Mouse (Mus musculus) activated CD4-positive, CD25-positive, alpha-beta regulatory T cell, adult 9 weeks (primary cell): ENCODE results near the gene Magea8. TPM values are rescaled to one million over a fixed set of nuclear protein-coding genes. Genes with fewer than 3 reads are reported as not detected.

ENCODE experiments used
- polyA plus RNA-seq: library from polyadenylated mRNA; unstranded; fragments of 100-300 nt; shearing (Covaris generic); gene quantifications from one replicate; pipeline ENCODE4 v1.2.1, GENCODE M21; 2017

The Magea8 gene
- not detected for polyA plus RNA-seq

DNA sequence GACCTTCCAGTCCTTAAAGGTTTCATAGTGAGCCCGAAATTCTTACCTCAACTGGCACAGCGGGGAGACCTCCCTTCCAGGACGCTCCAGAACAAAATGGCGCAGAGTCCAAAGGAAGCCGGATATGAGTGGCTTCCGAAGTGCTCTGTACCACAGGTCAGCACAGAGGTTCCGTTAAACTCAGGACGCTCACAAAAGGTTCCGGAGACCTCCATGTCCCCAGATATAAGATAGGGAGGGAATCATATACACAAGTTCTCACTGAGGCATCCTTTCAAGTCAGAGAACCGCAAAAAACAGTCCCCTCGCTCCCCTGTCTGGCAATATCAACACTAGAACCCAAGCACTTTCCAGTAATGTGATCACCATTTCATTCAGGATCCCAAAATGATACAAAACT is at the start of gene Magea8:
Magea8 (minus strand) TSS at position 101 of the 400 bp plus-strand sequence.

DNA sequence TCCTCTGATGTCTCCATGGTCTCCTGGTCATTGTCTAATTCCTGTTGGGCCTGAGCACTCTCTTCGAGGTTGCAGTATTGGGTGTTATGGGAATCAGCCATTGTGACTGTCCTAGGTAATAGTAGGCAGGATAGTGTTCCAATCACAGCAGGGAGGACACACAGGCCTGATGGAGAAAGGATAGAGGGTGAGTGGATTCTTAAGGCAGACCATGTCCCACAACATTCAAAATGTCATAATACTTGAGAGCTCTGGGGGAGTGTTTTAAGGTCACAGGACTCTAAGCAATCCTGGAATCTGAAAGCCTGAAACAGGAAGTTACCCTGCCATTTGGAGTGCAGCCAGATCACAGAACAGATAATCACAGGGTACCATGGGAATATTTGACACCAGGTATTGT is 46.2 kb downstream of the Magea8 start, which contains the start of gene Magea3:
Magea3 (minus strand) TSS at position 101 of the 400 bp plus-strand sequence.

DNA sequence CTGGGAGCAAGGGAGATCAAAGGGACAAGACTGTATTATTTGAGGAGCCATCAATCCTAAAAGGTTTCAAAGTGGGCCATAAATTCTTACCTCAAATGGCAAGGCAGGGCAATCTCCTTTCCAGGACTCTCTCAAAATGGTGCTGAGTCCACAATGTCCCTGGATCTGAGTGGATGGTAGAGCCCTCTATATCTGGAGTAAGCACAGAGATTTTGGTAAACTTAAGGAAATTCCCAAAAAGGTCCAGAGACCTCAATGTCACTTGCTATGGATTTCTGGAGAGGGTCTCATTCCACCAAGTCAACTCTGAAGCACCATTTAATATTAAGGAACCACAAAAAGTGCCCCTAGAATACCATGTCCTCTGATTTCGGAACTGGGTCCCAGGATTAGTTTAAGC is 59.8 kb downstream of the Magea8 start, which contains the start of gene Magea6:
Magea6 (minus strand) TSS at position 101 of the 400 bp plus-strand sequence.

Other genes starting within 250 kb of the Magea8 start
- not detected for gene Cldn34b1, start 105.6 kb downstream of the Magea8 start, polyA plus RNA-seq
- gene Magea6, start 59.9 kb downstream of the Magea8 start, polyA plus RNA-seq, result not detected
- gene Magea3, start 46.3 kb downstream of the Magea8 start, polyA plus RNA-seq, result not detected
- not detected for gene Magea5, start 67.3 kb upstream of the Magea8 start, polyA plus RNA-seq
- not detected for gene Magea1, start 93.9 kb upstream of the Magea8 start, polyA plus RNA-seq
- not detected for gene Magea2, start 97.8 kb upstream of the Magea8 start, polyA plus RNA-seq
- not detected for gene Cldn34b2, start 132.6 kb upstream of the Magea8 start, polyA plus RNA-seq
- gene Sat1, start 220.6 kb upstream of the Magea8 start, polyA plus RNA-seq, result 357 TPM